Mouse (Mus musculus): ENCODE results near the gene Pcdh7. TPM values are rescaled to one million over a fixed set of nuclear protein-coding genes. Genes with fewer than 3 reads are reported as not detected.

Gene Pcdh7
- polyA plus RNA-seq, 1 experiment from 2014 or later = 139 TPM

DNA sequence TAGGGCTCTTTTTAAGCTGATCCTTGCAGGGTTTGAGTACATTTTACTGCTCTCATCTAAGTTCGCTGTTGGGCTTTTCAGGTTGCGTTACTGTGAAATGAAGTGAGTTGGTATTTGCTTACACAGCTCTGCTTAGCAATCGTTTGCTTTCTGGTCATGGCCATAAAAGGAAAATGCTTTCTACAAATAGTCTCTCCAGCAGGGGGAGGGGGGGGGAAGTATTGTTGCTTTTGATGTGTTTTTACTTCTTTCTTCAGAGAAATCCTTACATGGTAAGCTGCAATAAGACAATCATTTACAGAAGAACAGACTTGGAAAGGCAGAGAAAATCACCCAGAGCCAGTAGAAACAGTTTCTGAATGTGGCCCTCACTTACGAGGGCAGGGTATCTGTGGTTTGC lies 150.9 kb downstream of the Pcdh7 start:
- peak; percentile 38 for TF ChIP-seq CTCF (IDR thresholded peaks at IDR 0.05)
- peak; percentile 91 for ATAC-seq
- ChIA-PET CTCF (interaction anchor here (0.8 to 1.6 kb wide), 5 partner anchors 10 to 38 kb away, joined by 3 to 4 read pairs (median 3); no protein-coding TSS in a partner anchor), POLR2A (interaction anchor here (0.9 kb wide), 1 partner anchor 151 kb away, joined by 7 read pairs; the partner anchor contains the start of gene Pcdh7)
- in situ Hi-C loops (cut with MboI; ENCODE audit: low pct_unique_long_range_greater_than_20kb) = loop anchor here (5.0 kb wide), 1 partner anchor 151 kb away; the partner anchor contains the start of gene Pcdh7
- H3K27me3 ChIP-seq = no peaks in the 10 kb centered on the region
- peak; percentile 44 for DNase-seq (ENCODE audit: low read depth, low spot score)

DNA sequence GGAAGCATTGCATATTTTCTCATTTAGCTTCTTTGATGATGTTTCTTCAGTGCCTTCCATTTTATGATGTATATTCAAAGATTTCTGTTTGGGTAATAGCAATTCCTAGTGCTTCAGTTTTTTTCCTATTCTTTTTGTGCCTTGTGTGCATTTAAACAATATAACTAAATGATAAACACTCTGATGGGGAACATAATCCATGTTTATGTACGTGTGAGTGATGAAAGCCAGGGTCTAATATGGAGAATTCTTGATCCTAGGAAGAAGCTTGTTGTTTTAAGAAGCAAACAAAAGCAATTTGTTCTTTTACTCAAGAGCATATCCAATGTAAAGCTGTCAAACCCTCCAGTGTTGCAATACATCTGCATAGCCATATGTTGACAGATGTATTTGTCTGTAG lies 153.0 kb downstream of the Pcdh7 start:
- no peaks in the 10 kb centered on the region for H3K27me3 ChIP-seq
- no peak for DNase-seq (ENCODE audit: low read depth, low spot score)
- CTCF ChIA-PET = interaction anchor here (0.8 to 1.7 kb wide), 7 partner anchors 10 to 102 kb away, joined by 3 to 5 read pairs (median 4); no protein-coding TSS in a partner anchor
- POLR2A ChIA-PET = no interaction called here
- ATAC-seq = no peak
- in situ Hi-C loops (cut with MboI; ENCODE audit: low pct_unique_long_range_greater_than_20kb) = no loop called here
- no peak for TF ChIP-seq CTCF (IDR thresholded peaks at IDR 0.05)

DNA sequence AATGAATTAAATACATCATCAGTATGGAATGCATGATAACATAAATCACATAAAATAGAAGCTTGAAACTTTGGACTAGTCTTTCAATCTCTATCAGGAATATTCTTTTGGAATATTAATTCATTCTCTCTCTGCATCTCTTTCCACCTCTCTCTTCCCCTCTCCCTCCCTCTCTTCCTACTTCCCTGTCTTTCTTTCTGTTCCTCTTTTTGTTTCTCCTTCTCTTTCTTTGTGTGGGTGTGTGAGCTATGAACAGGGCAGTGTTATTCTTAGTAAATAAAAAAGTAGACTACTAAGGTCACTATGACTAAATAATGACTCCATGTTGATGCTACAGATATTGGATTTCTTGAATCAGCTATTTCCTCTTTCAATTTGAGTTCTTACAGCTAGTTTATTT lies 167.2 kb downstream of the Pcdh7 start:
- POLR2A ChIA-PET = interaction anchor here (0.7 kb wide), 1 partner anchor 105 kb away, joined by 3 read pairs; no protein-coding TSS in a partner anchor
- TF ChIP-seq CTCF (IDR thresholded peaks at IDR 0.05) = no peak
- H3K27me3 ChIP-seq = no peaks in the 10 kb centered on the region
- in situ Hi-C loops (cut with MboI; ENCODE audit: low pct_unique_long_range_greater_than_20kb) = no loop called here
- CTCF ChIA-PET = no interaction called here
- DNase-seq (ENCODE audit: low read depth, low spot score) (no peak), ATAC-seq (no peak)

DNA sequence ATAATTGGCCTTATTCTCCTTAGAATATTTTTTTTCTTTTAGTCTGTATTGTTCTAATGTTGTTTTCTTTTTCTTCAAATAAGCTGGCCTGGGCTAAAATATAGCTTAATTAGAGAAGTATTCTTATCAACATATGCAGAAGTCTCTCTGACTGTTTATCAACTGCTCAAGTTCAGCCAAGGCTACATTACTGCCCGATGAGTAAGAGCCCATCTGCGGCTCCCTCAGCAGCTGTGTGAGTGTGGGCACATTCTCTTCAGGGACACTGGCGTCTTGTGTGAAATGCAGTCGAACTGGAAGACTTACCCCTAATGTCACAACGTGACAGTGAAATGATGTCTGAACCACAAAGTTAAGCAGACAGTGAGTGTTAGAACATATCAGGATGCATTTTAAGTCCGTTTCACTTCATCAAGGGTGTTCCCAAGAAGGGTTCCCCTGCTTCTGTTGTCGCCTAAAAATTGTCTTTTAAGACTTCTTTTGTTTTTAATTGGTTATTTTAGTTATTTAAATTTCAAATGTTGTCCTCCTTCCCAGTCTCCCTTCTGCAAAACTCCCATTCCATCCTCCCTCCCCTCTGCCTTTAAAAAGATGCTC lies 181.3 kb downstream of the Pcdh7 start:
- POLR2A ChIA-PET = no interaction called here
- in situ Hi-C loops (cut with MboI; ENCODE audit: low pct_unique_long_range_greater_than_20kb) = no loop called here

DNA sequence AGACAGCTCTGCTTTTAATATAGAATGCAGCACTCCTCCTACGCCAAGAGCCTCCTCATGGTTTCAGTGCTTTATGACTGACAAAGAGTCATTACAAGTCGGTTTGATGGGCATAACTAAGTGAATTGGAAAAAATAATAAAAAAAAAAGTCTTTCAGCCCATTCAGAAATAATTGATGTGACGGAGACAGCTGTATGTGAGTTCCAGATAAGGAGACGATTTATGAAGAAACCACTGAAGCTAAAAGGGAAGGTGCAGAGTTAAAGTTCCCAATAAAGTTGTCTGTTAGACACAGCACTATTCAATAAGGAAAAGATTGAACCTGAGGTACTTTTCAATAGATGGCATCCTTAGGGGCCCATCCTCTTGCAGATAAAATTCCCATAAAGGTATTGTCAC lies 189.5 kb downstream of the Pcdh7 start:
- no peak for TF ChIP-seq CTCF (IDR thresholded peaks at IDR 0.05)
- ATAC-seq (no peak), DNase-seq (ENCODE audit: low read depth, low spot score) (no peak)
- no peaks in the 10 kb centered on the region for H3K27me3 ChIP-seq
- CTCF ChIA-PET = interaction anchor here (0.5 to 1.3 kb wide), 2 partner anchors 25 to 38 kb away, joined by 3 read pairs; no protein-coding TSS in a partner anchor
- POLR2A ChIA-PET = no interaction called here
- in situ Hi-C loops (cut with MboI; ENCODE audit: low pct_unique_long_range_greater_than_20kb) = no loop called here

More for the DNA sequence above, 181.3 kb downstream of the Pcdh7 start:
- no peak for DNase-seq (ENCODE audit: low read depth, low spot score)
- TF ChIP-seq CTCF (IDR thresholded peaks at IDR 0.05) = no peak
- ATAC-seq = no peak
- CTCF ChIA-PET = interaction anchor here (1.7 kb wide), 1 partner anchor 9 kb away, joined by 8 read pairs; no protein-coding TSS in a partner anchor
- H3K27me3 ChIP-seq = no peaks in the 10 kb centered on the region

DNA sequence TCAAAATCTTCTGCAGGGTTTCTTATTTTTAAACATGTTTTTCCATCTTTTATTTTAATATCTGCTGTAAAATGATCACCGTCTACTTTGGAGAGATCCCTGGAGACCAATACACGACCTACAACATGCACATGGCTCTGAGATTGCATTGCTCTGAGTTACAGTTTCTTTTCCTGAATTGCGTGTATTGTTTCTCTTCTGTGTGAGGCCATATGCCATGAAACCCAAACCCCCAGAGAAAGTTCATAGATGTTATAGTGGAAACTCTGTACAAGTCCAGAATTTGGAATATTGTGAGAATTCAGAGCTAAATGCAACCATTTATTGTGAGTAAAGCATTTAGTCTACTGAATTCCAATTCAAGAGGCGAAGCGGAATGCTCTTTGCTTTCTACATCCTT lies 203.4 kb downstream of the Pcdh7 start:
- POLR2A ChIA-PET = no interaction called here
- no peaks in the 10 kb centered on the region for H3K27me3 ChIP-seq
- in situ Hi-C loops (cut with MboI; ENCODE audit: low pct_unique_long_range_greater_than_20kb) = no loop called here
- TF ChIP-seq CTCF (IDR thresholded peaks at IDR 0.05) = no peak
- ATAC-seq (no peak), DNase-seq (ENCODE audit: low read depth, low spot score) (no peak)
- CTCF ChIA-PET = no interaction called here

DNA sequence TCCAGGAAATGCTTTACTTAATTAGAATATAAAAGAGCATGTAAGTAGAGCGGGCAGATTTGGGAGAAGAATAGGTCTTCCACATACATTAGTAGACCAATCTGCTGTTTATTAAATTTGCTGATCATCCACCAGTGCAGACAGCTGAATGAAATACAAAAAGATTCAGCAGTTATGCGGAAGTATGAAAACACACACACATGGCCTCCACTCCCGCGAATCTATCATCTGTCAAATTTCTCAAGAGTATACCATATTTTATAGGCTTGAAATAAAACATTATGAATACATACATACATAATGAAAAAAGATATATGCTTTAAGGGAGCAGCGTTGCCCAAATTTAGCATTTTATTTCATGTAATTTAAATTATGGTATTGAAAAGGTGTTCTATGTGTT lies 213.6 kb downstream of the Pcdh7 start:
- no peak for DNase-seq (ENCODE audit: low read depth, low spot score)
- TF ChIP-seq CTCF (IDR thresholded peaks at IDR 0.05) = no peak
- ChIA-PET CTCF (no interaction called here), POLR2A (no interaction called here)
- no peaks in the 10 kb centered on the region for H3K27me3 ChIP-seq
- in situ Hi-C loops (cut with MboI; ENCODE audit: low pct_unique_long_range_greater_than_20kb) = no loop called here
- no peak for ATAC-seq

DNA sequence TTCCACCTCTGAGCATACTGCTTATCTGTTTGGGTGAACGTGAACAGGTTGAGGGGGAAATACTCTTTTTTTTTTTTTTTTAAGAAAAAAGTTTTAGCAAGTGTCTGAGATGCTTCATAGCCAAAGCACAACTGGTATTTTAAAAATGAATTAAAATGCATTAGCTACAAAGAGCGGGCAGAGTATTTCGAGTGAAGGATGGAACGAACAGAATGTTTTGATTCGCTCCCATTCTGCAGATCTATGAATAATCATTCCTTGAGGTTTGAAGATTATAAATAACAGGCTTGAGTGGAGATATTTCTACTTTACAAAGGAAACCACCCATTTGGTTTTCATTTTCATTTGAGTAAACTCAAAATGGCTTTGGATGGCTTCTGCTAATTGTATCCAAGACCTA lies 214.0 kb downstream of the Pcdh7 start:
- ATAC-seq (no peak), DNase-seq (ENCODE audit: low read depth, low spot score) (no peak)
- CTCF ChIA-PET = interaction anchor here (1.0 kb wide), 1 partner anchor 12 kb away, joined by 3 read pairs; no protein-coding TSS in a partner anchor
- no peak for TF ChIP-seq CTCF (IDR thresholded peaks at IDR 0.05)
- in situ Hi-C loops (cut with MboI; ENCODE audit: low pct_unique_long_range_greater_than_20kb) = no loop called here
- POLR2A ChIA-PET = no interaction called here
- no peaks in the 10 kb centered on the region for H3K27me3 ChIP-seq

DNA sequence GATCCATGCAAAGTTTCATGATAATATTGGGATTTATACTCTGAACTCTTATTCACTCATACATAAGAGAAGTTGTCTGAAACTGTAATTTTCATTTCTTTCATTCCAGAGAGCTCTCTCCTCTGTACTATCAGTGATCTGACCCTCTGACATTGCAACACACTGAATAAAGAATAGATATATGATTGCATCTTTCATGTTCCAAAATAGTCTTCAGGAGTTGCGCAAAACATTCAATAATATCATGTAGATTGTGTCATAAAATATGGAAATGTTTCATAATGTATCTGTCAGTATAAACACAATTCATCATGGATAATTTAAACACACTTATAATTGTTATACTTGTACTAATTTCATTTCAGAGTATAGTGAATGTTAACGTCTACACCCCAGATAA lies 216.9 kb downstream of the Pcdh7 start:
- ATAC-seq (no peak), DNase-seq (ENCODE audit: low read depth, low spot score) (no peak)
- TF ChIP-seq CTCF (IDR thresholded peaks at IDR 0.05) = no peak
- in situ Hi-C loops (cut with MboI; ENCODE audit: low pct_unique_long_range_greater_than_20kb) = no loop called here
- H3K27me3 ChIP-seq = no peaks in the 10 kb centered on the region
- CTCF ChIA-PET = no interaction called here
- POLR2A ChIA-PET = no interaction called here

DNA sequence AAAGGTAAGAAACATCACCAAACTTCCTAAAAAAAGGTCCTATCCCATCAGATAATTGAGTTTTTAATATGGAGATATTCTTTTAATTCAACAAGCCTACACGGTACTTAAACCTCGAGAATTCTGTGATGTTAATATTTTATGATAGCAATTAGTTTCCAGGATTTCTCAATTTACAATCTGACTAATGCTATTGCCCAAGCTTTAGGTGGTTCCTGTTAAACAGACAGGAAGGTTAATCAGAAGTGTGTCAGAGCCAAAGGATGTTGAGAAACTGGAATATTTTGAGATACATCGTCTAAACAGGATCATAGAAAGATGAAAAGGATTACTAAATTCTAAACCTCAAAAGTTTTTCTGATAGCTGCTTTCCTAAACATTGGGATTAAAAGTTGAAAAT lies 222.7 kb downstream of the Pcdh7 start:
- DNase-seq (ENCODE audit: low read depth, low spot score) = peak; percentile 25
- CTCF ChIA-PET = interaction anchor here (1.2 kb wide), 1 partner anchor 70 kb away, joined by 4 read pairs; no protein-coding TSS in a partner anchor
- in situ Hi-C loops (cut with MboI; ENCODE audit: low pct_unique_long_range_greater_than_20kb) = loop anchor here (10.0 kb wide), 1 partner anchor 176 kb away; no protein-coding TSS in a partner anchor
- ATAC-seq = peak; percentile 69
- no peaks in the 10 kb centered on the region for H3K27me3 ChIP-seq
- POLR2A ChIA-PET = no interaction called here
- no peak for TF ChIP-seq CTCF (IDR thresholded peaks at IDR 0.05)

DNA sequence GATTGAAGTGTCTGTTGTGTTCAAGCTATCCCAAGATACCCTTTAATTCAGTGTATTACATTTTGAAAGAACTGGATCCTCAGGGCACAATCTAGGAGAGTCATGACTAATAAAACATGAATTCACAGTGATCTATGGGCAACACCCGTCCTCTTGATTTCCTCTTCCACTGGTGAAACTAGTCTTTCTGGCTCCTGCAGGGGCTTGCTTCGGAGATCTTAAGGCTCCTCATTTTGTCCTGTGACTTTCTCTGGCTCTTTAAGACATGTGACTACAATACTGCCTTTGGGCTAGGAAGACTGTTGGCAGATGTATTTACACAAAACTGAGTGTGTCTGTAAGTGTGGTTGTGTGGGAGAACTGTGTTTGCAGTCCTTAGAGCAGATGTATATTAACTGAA lies 225.4 kb downstream of the Pcdh7 start:
- in situ Hi-C loops (cut with MboI; ENCODE audit: low pct_unique_long_range_greater_than_20kb) = loop anchor here (10.0 kb wide), 1 partner anchor 178 kb away; no protein-coding TSS in a partner anchor
- TF ChIP-seq CTCF (IDR thresholded peaks at IDR 0.05) = no peak
- ChIA-PET CTCF (no interaction called here), POLR2A (interaction anchor here (0.5 to 0.6 kb wide), 2 partner anchors 41 to 76 kb away, joined by 3 to 4 read pairs; no protein-coding TSS in a partner anchor)
- ATAC-seq (peak; percentile 49), DNase-seq (ENCODE audit: low read depth, low spot score) (no peak)
- no peaks in the 10 kb centered on the region for H3K27me3 ChIP-seq

Data from Patski (cell line).